10 mouse cellular contexts compared by ENCODE assay signal in the genomic region with DNA sequence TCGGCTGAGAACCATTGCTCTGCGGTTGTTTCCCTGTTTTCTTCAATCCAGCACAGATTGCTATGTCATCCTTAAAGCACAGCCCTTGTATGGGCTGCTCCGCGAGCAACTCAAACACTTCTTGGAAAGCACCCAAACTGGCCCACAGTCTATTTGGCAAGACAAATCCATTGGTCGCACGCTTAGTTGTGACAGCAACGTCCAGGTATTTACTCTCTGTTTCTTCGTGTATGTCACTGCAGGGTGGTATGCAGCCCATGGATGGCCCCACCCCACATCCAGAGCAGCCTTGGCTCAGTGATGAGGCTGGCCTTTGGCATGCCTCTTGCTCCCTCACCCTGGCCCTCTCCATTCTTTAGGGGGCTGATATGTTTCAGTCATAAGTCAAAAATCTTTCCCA. TPM values are rescaled to one million over a fixed set of nuclear protein-coding genes. Genes with fewer than 3 reads are reported as not detected.
A peak's percentile ranks its signal among the peaks of the same experiment; 100 is the strongest.
DNase-seq lines count a peak whose midpoint lies in the region; ATAC-seq and TF ChIP-seq lines count a peak whose summit lies in the region.
"Had no signal": no experiment of that assay in that cellular context is flagged by ENCODE, and none has a peak within 500 bp of the region (broad histone marks: within the 10 kb centered on the region; RNA-seq: fewer than 3 reads in every experiment).

No protein-coding gene starts in this region.

- intact Hi-C loops in left cerebral cortex, postnatal 36 days (cut with DNase I): no loop called here

- H3K4me1 ChIP-seq in midbrain, embryonic 14.5 days (ENCODE audit: control insufficient read depth, insufficient read depth, low read length): no peaks in the 10 kb centered on the region
- H3K4me1 ChIP-seq in midbrain, embryonic 11.5 days (ENCODE audit: control insufficient read depth, insufficient read depth, low read length): no peaks in the 10 kb centered on the region
- peaks cover 6 to 8% of the 10 kb centered on the region in 2 experiments for H3K4me1 ChIP-seq in heart, embryonic 14.5 days (ENCODE audit: control insufficient read depth in 2 of 2, insufficient read depth in 2 of 2, low read length in 2 of 2)

- no peaks in the 10 kb centered on the region for H3K9me3 ChIP-seq in midbrain, embryonic 14.5 days (ENCODE audit: control insufficient read depth, low read length)
- no peaks in the 10 kb centered on the region; the same call in 1 of the 2 replicates for H3K9me3 ChIP-seq in midbrain, embryonic 11.5 days (ENCODE audit: control insufficient read depth, low read length)
- H3K9me3 ChIP-seq in heart, embryonic 14.5 days (ENCODE audit: control insufficient read depth, low read length): no peaks in the 10 kb centered on the region

- H3K27me3 ChIP-seq in midbrain, embryonic 14.5 days (ENCODE audit: control insufficient read depth, insufficient read depth, low read length): no peaks in the 10 kb centered on the region
- no peaks in the 10 kb centered on the region for H3K27me3 ChIP-seq in midbrain, embryonic 11.5 days (ENCODE audit: control insufficient read depth, insufficient read depth, low read length)
- H3K27me3 ChIP-seq in heart, embryonic 14.5 days (ENCODE audit: control insufficient read depth, insufficient read depth, low read length): no peaks in the 10 kb centered on the region
- H3K27me3 ChIP-seq in myocyte (ENCODE audit: control insufficient read depth, insufficient read depth, insufficient read length): no peaks in the 10 kb centered on the region

- no peaks in the 10 kb centered on the region for H3K36me3 ChIP-seq in midbrain, embryonic 14.5 days (ENCODE audit: control insufficient read depth, insufficient read depth, low read length)
- H3K36me3 ChIP-seq in midbrain, embryonic 11.5 days (ENCODE audit: control insufficient read depth, insufficient read depth, low read length): no peaks in the 10 kb centered on the region
- no peaks in the 10 kb centered on the region for H3K36me3 ChIP-seq in heart, embryonic 14.5 days (ENCODE audit: control insufficient read depth, insufficient read depth, low read length)
- no peaks in the 10 kb centered on the region for H3K36me3 ChIP-seq in myocyte (ENCODE audit: control insufficient read depth, insufficient read depth)

- no peak overlapping the region for H3K27ac ChIP-seq in midbrain, embryonic 14.5 days (replicated peaks; ENCODE audit: low read depth, low read length)
- H3K27ac ChIP-seq in midbrain, embryonic 11.5 days (ENCODE audit: low read depth, low read length): no peak overlapping the region
- H3K27ac ChIP-seq in heart, embryonic 14.5 days (replicated peaks in 1 of 2; ENCODE audit: control insufficient read depth in 1 of 2, insufficient read depth in 1 of 2, low read depth in 2 of 2, low read length in 2 of 2): peak overlapping the region in 1 of 2 experiments; percentile 10; a peak in 1 of 4 replicates
- H3K27ac ChIP-seq: liver, embryonic 14.5 days had no signal

- ATAC-seq in cerebellum, adult (ENCODE audit: insufficient number of reproducible peaks, low FRiP score, low TSS enrichment): no peak
- peak; percentile 14; the same call in 1 of the 2 replicates for ATAC-seq in midbrain, embryonic 14.5 days (ENCODE audit: low FRiP score, low TSS enrichment)
- ATAC-seq in midbrain, embryonic 11.5 days (ENCODE audit: low FRiP score): no peak
- ATAC-seq in heart, embryonic 14.5 days (ENCODE audit: insufficient number of reproducible peaks, insufficient read depth, low FRiP score, low read depth): peak; percentile 36; the same call in 1 of the 2 replicates

- WGBS in midbrain, embryonic 14.5 days: 62% methylated on average over 8 of the region's 8 CpGs
- 80% methylated on average over 8 of the region's 8 CpGs for WGBS in midbrain, embryonic 11.5 days
- WGBS in heart, embryonic 14.5 days: 50% methylated on average over 8 of the region's 8 CpGs

- peak; percentile 68 to 79 for DNase-seq in cerebellum, postnatal 14 days
- peak; percentile 64 for DNase-seq in midbrain, embryonic 14.5 days
- DNase-seq in midbrain, embryonic 11.5 days (ENCODE audit: low spot score, missing footprints): no peak
- no peak for DNase-seq in left cerebral cortex, postnatal 36 days (ENCODE audit: low spot score in 2 of 2)
- no peak for DNase-seq in layer of hippocampus, postnatal 14 days (ENCODE audit: low spot score in 2 of 2)
- DNase-seq: right cerebral cortex, postnatal 25 days had no signal

- TF ChIP-seq POLR2A in myocyte (IDR thresholded peaks at IDR 0.05; ENCODE audit: insufficient read length, low read depth): no peak

- no peak overlapping the region for H3K9ac ChIP-seq in midbrain, embryonic 14.5 days (replicated peaks; ENCODE audit: low read length)
- no peak overlapping the region for H3K9ac ChIP-seq in midbrain, embryonic 11.5 days (ENCODE audit: low read length)
- no peak overlapping the region for H3K9ac ChIP-seq in heart, embryonic 14.5 days (ENCODE audit: low read length)
- H3K9ac ChIP-seq: liver, embryonic 14.5 days had no signal

- no peak overlapping the region for H3K4me2 ChIP-seq in midbrain, embryonic 14.5 days (ENCODE audit: low read length)
- no peak overlapping the region for H3K4me2 ChIP-seq in midbrain, embryonic 11.5 days
- no peak overlapping the region for H3K4me2 ChIP-seq in heart, embryonic 14.5 days (ENCODE audit: low read length)
- peak overlapping the region; percentile 56 for H3K4me2 ChIP-seq in myocyte (ENCODE audit: low read depth)

- no peak overlapping the region for H3ac ChIP-seq in myocyte (ENCODE audit: control insufficient read depth, insufficient read length)

- H3K4me3 ChIP-seq in midbrain, embryonic 14.5 days (replicated peaks; ENCODE audit: low read depth, low read length): no peak overlapping the region
- H3K4me3 ChIP-seq in midbrain, embryonic 11.5 days (ENCODE audit: low read depth, low read length): no peak overlapping the region
- no peak overlapping the region for H3K4me3 ChIP-seq in heart, embryonic 14.5 days (ENCODE audit: control insufficient read depth in 1 of 2, insufficient read depth in 1 of 2, low read depth in 1 of 2, low read length in 2 of 2)
- no peak overlapping the region for H3K4me3 ChIP-seq in myocyte

- no peaks in the 10 kb centered on the region for H3K79me2 ChIP-seq in myocyte (ENCODE audit: control insufficient read depth, insufficient read depth)

TF ChIP-seq in myocyte, 11 proteins besides CTCF, POLR2A, EP300 and RAD21:
- TF ChIP-seq REST (IDR thresholded peaks at IDR 0.05; ENCODE audit: insufficient read depth, insufficient read length) (no peak), E2F4 (IDR thresholded peaks at IDR 0.05; ENCODE audit: insufficient read depth) (no peak), TCF12 (IDR thresholded peaks at IDR 0.05; ENCODE audit: insufficient read depth, poor library complexity, severe bottlenecking) (no peak), MAX (IDR thresholded peaks at IDR 0.05; ENCODE audit: low read depth) (no peak), TCF3 (IDR thresholded peaks at IDR 0.05; ENCODE audit: insufficient read length, low read depth) (no peak)

RNA-seq across cellular contexts. Expression of gene Ipo5, which starts 42.5 kb away (rescaled TPM):
- 57.5 and 77.8 TPM in 2 replicates for polyA plus RNA-seq in midbrain, embryonic 14.5 days (2014; fragmentation: Nextera tagmentation; extraction: Ambion mirVana)
- 166 TPM in 2 replicates for polyA plus RNA-seq in midbrain, embryonic 11.5 days (2014; fragmentation: Nextera tagmentation; extraction: Ambion mirVana)
- 82.2 and 83.9 TPM in 2 replicates for polyA plus RNA-seq in heart, embryonic 14.5 days (2014; fragmentation: Nextera tagmentation; extraction: Ambion mirVana)
- 75.7 TPM for polyA plus RNA-seq in myocyte (2012; fragmentation: generic; extraction: Trizol)
- total RNA-seq in left cerebral cortex, postnatal 36 days (2021): 100 to 1,000 TPM; 107 to 110 TPM
- total RNA-seq in layer of hippocampus, postnatal 14 days (2021): 100 to 1,000 TPM in 1 of 2 experiments, 10 to 100 TPM in 1; 98.5 to 102 TPM

Comparison
In these comparisons a context has a peak if more than half of its experiments do, and no peak if none do; other contexts are left out.
1. DNase-seq: peak in cerebellum, postnatal 14 days (2 of 2) and midbrain, embryonic 14.5 days (single experiment); none in midbrain, embryonic 11.5 days (single experiment), left cerebral cortex, postnatal 36 days (0 of 2) and layer of hippocampus, postnatal 14 days (0 of 2).
2. ATAC-seq: peak in midbrain, embryonic 14.5 days (single experiment) and heart, embryonic 14.5 days (single experiment); none in cerebellum, adult (single experiment) and midbrain, embryonic 11.5 days (single experiment).